ENCODE assay signal across 8 mouse cellular contexts in genomic region chr14:21750008-21750880, GRCm38 (mm10). TPM values are rescaled to one million over a fixed set of nuclear protein-coding genes. Genes with fewer than 3 reads are reported as not detected.
A peak's percentile ranks its signal among the peaks of the same experiment; 100 is the strongest.
DNase-seq lines count a peak whose midpoint lies in the region; ATAC-seq and TF ChIP-seq lines count a peak whose summit lies in the region.

TSS of gene Samd8 (plus strand) at chr14:21750531.

- peak within 1 kb of the TSS; percentile 34 for H3K27ac ChIP-seq in embryonic fibroblast, embryonic 13.5 days (ENCODE audit: insufficient read depth, low read length)
- H3K27ac ChIP-seq in limb, embryonic 14.5 days (replicated peaks; ENCODE audit: low read depth, low read length): peak within 1 kb of the TSS; percentile 73
- H3K27ac ChIP-seq in midbrain, embryonic 16.5 days (ENCODE audit: low read length): peak within 1 kb of the TSS; percentile 89
- H3K27ac ChIP-seq in spleen, adult 2 months (ENCODE audit: insufficient read depth, low read length): peak within 1 kb of the TSS; percentile 83

- no peaks in the 10 kb centered on the region for H3K4me1 ChIP-seq in embryonic fibroblast, embryonic 13.5 days (ENCODE audit: control insufficient read depth, insufficient read depth, low read length)
- H3K4me1 ChIP-seq in limb, embryonic 14.5 days (ENCODE audit: control insufficient read depth, insufficient read depth, low read length): peaks cover 12% of the 10 kb centered on the region
- H3K4me1 ChIP-seq in midbrain, embryonic 16.5 days (ENCODE audit: control insufficient read depth, insufficient read depth, low read length): peaks cover 19% of the 10 kb centered on the region
- H3K4me1 ChIP-seq in spleen, adult 2 months (ENCODE audit: control insufficient read depth, insufficient read depth, insufficient read length): peaks cover 3% of the 10 kb centered on the region; the same call in 1 of the 2 replicates

- no peaks in the 10 kb centered on the region for H3K36me3 ChIP-seq in C2C12 (ENCODE audit: control insufficient read depth, insufficient read depth)
- H3K36me3 ChIP-seq in limb, embryonic 14.5 days (ENCODE audit: control insufficient read depth, insufficient read depth, low read length): no peaks in the 10 kb centered on the region
- H3K36me3 ChIP-seq in midbrain, embryonic 16.5 days (ENCODE audit: control insufficient read depth, insufficient read depth, low read length): no peaks in the 10 kb centered on the region
- H3K36me3 ChIP-seq in spleen, adult 2 months (ENCODE audit: control insufficient read depth, insufficient read depth, low read length): no peaks in the 10 kb centered on the region

- 9% methylated on average over 51 of the region's 52 CpGs for WGBS in limb, embryonic 14.5 days
- WGBS in midbrain, embryonic 16.5 days: 5% methylated on average over 51 of the region's 52 CpGs
- WGBS in spleen, adult 2 months: 6% methylated on average over 52 of the region's 52 CpGs

- H3ac ChIP-seq in C2C12 (ENCODE audit: control insufficient read depth, insufficient read length, low read depth): peak within 1 kb of the TSS; percentile 93

- peak within 1 kb of the TSS; percentile 55 for H3K4me2 ChIP-seq in limb, embryonic 14.5 days (replicated peaks; ENCODE audit: low read depth, low read length, severe bottlenecking)
- H3K4me2 ChIP-seq in midbrain, embryonic 16.5 days (ENCODE audit: low read length): peak within 1 kb of the TSS; percentile 70

- no peak for TF ChIP-seq CTCF in C2C12 (IDR thresholded peaks at IDR 0.05; ENCODE audit: control insufficient read depth, insufficient read depth, insufficient read length)
- no peak for TF ChIP-seq CTCF in embryonic fibroblast, embryonic 13.5 days (IDR thresholded peaks at IDR 0.05; ENCODE audit: borderline replicate concordance, insufficient read depth, low read length)
- TF ChIP-seq CTCF in spleen, adult 2 months (IDR thresholded peaks at IDR 0.05; ENCODE audit: extremely low read depth, insufficient read depth, insufficient read length, insufficient replicate concordance): no peak

- H3K9me3 ChIP-seq in limb, embryonic 14.5 days (ENCODE audit: control insufficient read depth, low read length): no peaks in the 10 kb centered on the region
- no peaks in the 10 kb centered on the region for H3K9me3 ChIP-seq in midbrain, embryonic 16.5 days (replicated peaks; ENCODE audit: control insufficient read depth, low read length, poor library complexity, severe bottlenecking)

- peaks cover 40% of the 10 kb centered on the region for H3K79me3 ChIP-seq in C2C12 (ENCODE audit: low read depth)

- TF ChIP-seq POLR2A in embryonic fibroblast, embryonic 13.5 days (IDR thresholded peaks at IDR 0.05; ENCODE audit: low read depth, low read length): peak; percentile 73
- peak; percentile 85; the same call in 1 of the 2 replicates for TF ChIP-seq POLR2A in limb, embryonic 14.5 days (IDR thresholded peaks at IDR 0.05; ENCODE audit: borderline replicate concordance, extremely low read depth, insufficient read depth, insufficient read length)
- peak; percentile 53 for TF ChIP-seq POLR2A in spleen, adult 2 months (IDR thresholded peaks at IDR 0.05; ENCODE audit: low read depth, low read length)

- peak; percentile 96 for DNase-seq in brain, adult 2 months (ENCODE audit: low read depth, low spot score)
- DNase-seq in heart, adult 9 months (ENCODE audit: low spot score in 2 of 2): peak; percentile 79 to 82
- peak; percentile 84 for DNase-seq in kidney, adult 9 months
- DNase-seq in limb, embryonic 14.5 days (ENCODE audit: low spot score): peak; percentile 80
- DNase-seq in spleen, adult 2 months (ENCODE audit: low read depth in 1 of 2, low spot score in 2 of 2): peak; percentile 63 to 70

- H3K79me2 ChIP-seq in C2C12 (ENCODE audit: control insufficient read depth, insufficient read depth): peaks cover 49% of the 10 kb centered on the region

- peak within 1 kb of the TSS; percentile 93 for H3K4me3 ChIP-seq in C2C12 (ENCODE audit: insufficient read depth, poor library complexity, severe bottlenecking)
- H3K4me3 ChIP-seq in embryonic fibroblast, embryonic 13.5 days (ENCODE audit: insufficient read depth, low read length): peak within 1 kb of the TSS; percentile 77
- H3K4me3 ChIP-seq in limb, embryonic 14.5 days (replicated peaks; ENCODE audit: low read length): peak within 1 kb of the TSS; percentile 97
- peak within 1 kb of the TSS; percentile 84 for H3K4me3 ChIP-seq in midbrain, embryonic 16.5 days (ENCODE audit: low read depth, low read length)
- H3K4me3 ChIP-seq in spleen, adult 2 months (ENCODE audit: extremely low read depth, insufficient read depth, insufficient read length): peak within 1 kb of the TSS; percentile 97

- no peaks in the 10 kb centered on the region for H3K27me3 ChIP-seq in C2C12 (ENCODE audit: control insufficient read depth, insufficient read depth, insufficient read length)
- no peaks in the 10 kb centered on the region for H3K27me3 ChIP-seq in limb, embryonic 14.5 days (ENCODE audit: control insufficient read depth, insufficient read depth, low read length)
- no peaks in the 10 kb centered on the region for H3K27me3 ChIP-seq in midbrain, embryonic 16.5 days (ENCODE audit: control insufficient read depth, insufficient read depth, low read depth, low read length)
- no peaks in the 10 kb centered on the region for H3K27me3 ChIP-seq in spleen, adult 2 months (ENCODE audit: control insufficient read depth, insufficient read depth, low read length)

- peak; percentile 82 for ATAC-seq in limb, embryonic 14.5 days (ENCODE audit: low FRiP score, low read depth)
- peak; percentile 89 for ATAC-seq in midbrain, embryonic 16.5 days

- H3K9ac ChIP-seq in limb, embryonic 14.5 days (ENCODE audit: low read depth, low read length, severe bottlenecking): peak within 1 kb of the TSS; percentile 82
- H3K9ac ChIP-seq in midbrain, embryonic 16.5 days (ENCODE audit: low read depth, low read length): peak within 1 kb of the TSS; percentile 87

TF ChIP-seq in C2C12, 6 proteins besides CTCF, POLR2A, EP300 and RAD21:
- no peak for TF ChIP-seq MYOD1 (IDR thresholded peaks at IDR 0.05; ENCODE audit: control insufficient read depth, insufficient read length, low read depth)
- peak; percentile 79 for TF ChIP-seq CEBPB (IDR thresholded peaks at IDR 0.05; ENCODE audit: low read depth)

RNA-seq across cellular contexts. Expression of gene Samd8, which starts in this region (rescaled TPM):
- 7.8 TPM for polyA plus RNA-seq in C2C12 (2012; fragmentation: generic; extraction: Trizol)
- polyA plus RNA-seq in embryonic fibroblast, embryonic 13.5 days (2011; ENCODE audit: insufficient read length, low read depth, missing spikeins): 31.5 and 32.2 TPM in 2 replicates
- polyA plus RNA-seq in limb, embryonic 14.5 days (2012; rRNA removed): 11.4 and 15.1 TPM in 2 replicates
- 12.1 and 12.3 TPM in 2 replicates for polyA plus RNA-seq in limb, embryonic 14.5 days (2014; fragmentation: Nextera tagmentation; extraction: Ambion mirVana)
- polyA plus RNA-seq in midbrain, embryonic 16.5 days (2015; fragmentation: Nextera tagmentation; extraction: Ambion mirVana): 22.4 TPM in 2 replicates
- 4.4 and 7.3 TPM in 2 replicates for polyA plus RNA-seq in spleen, adult 2 months (2012; rRNA removed)

Comparison
In these comparisons a context has a peak if more than half of its experiments do, and no peak if none do; other contexts are left out.
1. Peak in every context shown above with its lines: DNase-seq, ATAC-seq, H3K4me3 ChIP-seq and H3K27ac ChIP-seq.
2. H3K27ac ChIP-seq: peak in every context shown above with its lines; median percentile 89 in midbrain, embryonic 16.5 days; 83 in spleen, adult 2 months; 73 in limb, embryonic 14.5 days; 34 in embryonic fibroblast, embryonic 13.5 days.